Mouse (Mus musculus) layer of hippocampus, postnatal 36 days (tissue): ENCODE results near the gene Cyp27b1. TPM values are rescaled to one million over a fixed set of nuclear protein-coding genes. Genes with fewer than 3 reads are reported as not detected.
A peak's percentile ranks its signal among the peaks of the same experiment; 100 is the strongest.
"Not testable (repeated sequence)": the region's sequence is repeated elsewhere in the genome, so short reads cannot be mapped to it uniquely, and the experiment has no call there.

Source experiments
- DNase-seq, 2 experiments: peaks; one replicate each; pipeline ENCODE4 v3.0.0; 2022
- total RNA-seq, 2 experiments: library from RNA; stranded (reverse); gene quantifications; 2 replicates each; pipeline ENCODE4 v1.2.3; 2021

Gene Cyp27b1
- total RNA-seq, 2 experiments from 2014 or later = 1.6 to 1.7 TPM

DNA sequence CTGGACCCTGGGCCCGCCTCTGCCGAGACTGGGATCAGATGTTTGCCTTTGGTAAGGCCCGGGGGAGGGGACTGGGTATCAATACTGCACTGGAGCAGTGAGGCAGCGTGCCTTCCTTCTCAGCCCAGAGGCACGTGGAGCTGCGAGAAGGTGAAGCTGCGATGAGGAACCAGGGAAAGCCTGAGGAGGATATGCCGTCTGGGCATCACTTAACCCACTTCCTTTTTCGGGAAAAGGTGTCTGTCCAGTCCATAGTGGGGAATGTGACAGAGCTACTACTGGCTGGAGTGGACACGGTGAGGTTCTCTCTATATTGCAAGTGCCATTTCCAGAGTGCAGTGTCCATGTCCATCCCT, 2.0 kb downstream of the Cyp27b1 start:
- DNase-seq = no peak

DNA sequence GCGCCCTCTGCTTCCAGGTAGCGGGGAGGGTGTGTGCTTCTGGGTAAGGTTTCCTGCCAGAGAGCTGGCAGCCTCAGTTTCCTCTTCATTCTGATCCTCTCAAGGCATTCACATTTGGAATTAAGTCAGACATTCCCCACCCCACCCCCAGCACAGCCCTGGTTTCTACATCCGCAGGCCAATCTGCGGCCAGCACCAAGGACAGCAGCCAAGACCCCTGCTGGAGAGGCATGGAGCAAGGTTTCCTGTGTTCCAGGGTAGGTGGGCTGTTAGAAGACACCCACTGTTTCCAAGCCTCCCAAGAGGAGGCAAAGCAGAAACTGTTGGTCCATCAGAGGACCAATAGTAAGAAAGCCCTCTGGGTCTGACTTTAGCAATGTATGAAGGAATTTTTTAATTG, 6.6 kb downstream of the Cyp27b1 start:
- no peak for DNase-seq

DNA sequence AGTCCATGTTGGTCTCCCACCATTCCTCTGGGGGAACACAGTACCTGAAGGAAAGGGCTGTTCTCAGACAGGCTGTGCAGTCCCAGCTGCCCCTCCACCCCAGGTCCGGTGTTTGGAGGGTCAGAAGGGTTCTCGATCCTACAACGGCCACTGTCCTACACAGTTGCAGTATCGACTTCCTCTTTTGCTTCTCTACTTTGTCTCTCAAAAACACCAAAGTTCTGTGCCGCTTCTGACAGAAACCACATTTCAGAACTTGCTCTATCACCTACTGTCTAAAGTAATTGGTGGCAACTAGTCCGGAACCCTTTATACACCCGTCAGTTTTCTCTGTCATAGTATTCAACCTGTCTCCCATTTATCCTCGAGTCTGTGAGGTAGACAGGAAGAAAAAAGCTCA, 7.4 kb downstream of the Cyp27b1 start:
- DNase-seq = no peak

DNA sequence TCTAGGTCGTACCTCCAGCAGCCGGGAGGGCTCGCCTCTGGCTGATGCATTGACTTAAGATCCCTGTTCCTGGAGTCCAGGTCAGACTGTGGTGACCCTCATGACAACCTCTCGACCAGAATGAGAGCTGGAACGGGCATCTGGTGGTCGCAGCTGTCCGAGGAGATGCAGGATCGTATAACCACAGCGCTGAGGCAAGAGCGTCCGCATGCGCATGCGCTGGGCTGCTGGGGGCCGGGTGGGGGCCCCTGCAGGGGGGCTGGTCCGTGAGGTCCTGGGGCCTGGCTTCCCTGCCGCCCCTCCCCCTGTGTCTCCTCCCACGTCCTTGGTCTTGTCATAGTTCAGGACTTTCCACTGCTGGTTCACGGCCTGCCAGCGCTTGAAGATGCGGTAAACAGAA, 8.4 kb downstream of the Cyp27b1 start:
- DNase-seq = no peak

DNA sequence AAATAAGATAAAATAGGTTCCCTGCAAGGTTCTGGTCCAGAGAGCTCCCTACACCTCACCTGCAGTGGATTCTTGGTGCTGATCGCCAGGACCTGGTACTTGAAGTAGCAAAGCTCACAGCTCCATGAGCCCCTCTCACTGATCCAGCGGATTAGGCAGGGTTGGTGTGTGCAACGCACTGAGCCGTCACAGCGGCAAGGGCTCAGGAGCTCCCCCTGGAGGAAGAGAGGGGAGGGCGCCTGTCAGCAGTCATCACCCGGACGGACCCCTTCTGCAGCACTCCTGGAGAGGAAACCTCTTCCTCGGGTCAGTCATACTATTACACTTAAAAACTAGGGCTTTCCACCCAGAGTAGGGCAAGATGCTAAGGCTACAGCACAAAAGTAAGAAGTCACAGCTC, 10.1 kb downstream of the Cyp27b1 start:
- peak; percentile 74 to 80 for DNase-seq

DNA sequence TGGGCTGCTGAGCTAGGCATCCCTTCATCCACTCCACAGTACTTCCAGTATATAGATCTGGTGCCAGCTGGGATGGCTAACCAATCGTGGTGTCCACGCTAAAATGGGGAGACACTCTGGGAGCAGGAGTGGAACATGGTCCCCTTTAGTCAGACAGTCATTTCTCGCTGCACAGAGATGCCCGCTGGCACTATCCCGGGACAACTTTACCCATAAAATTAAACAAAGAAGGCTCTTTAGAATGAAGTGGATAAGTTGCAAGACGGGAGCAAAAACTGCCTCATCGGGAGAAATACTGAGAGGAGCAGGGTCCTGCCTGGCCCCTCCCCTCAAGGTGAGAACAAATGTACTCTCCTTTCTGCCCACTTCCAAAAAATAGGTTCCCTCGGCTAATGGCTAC, 10.7 kb downstream of the Cyp27b1 start:
- DNase-seq = no peak

DNA sequence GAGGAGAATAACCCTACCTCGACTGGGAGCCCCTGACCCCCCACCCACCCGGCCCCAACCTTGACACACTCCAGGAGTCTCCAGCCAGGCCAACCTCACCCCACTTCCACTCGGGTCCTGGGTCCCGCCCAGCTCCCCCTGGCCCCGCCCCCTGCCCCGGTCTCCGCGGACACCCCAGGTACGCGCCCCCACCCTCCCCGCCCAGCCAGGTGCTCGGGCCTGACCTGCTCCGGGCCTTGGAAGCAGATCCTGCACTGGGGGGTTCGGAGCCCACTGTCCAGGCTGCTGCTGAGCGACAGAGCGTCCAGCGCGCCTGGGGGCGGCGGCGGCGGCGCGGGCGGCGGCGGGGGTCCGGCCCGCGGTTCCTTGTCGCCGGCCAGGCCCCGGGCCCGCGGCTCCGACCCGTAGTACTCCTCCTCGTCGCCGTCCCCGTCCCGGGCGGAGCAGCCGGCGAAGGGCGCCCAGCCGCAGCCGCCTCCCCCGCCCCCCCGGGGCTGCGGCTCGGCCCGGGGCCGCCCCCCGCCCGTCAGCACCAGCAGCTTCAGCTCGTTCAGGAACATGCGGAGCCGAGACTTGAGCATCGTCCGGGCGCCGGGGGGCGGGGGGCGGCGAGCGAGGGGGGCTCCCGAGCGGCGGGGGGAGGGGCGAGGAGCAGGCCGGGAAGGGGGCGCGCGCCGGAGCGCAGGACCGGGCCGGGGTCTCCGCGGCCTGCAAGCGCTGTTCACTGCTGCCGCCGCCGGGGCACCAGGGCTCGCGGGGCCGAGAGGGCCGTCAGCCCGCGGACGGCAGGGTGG, 11.3 kb downstream of the Cyp27b1 start:
- DNase-seq = no peak

DNA sequence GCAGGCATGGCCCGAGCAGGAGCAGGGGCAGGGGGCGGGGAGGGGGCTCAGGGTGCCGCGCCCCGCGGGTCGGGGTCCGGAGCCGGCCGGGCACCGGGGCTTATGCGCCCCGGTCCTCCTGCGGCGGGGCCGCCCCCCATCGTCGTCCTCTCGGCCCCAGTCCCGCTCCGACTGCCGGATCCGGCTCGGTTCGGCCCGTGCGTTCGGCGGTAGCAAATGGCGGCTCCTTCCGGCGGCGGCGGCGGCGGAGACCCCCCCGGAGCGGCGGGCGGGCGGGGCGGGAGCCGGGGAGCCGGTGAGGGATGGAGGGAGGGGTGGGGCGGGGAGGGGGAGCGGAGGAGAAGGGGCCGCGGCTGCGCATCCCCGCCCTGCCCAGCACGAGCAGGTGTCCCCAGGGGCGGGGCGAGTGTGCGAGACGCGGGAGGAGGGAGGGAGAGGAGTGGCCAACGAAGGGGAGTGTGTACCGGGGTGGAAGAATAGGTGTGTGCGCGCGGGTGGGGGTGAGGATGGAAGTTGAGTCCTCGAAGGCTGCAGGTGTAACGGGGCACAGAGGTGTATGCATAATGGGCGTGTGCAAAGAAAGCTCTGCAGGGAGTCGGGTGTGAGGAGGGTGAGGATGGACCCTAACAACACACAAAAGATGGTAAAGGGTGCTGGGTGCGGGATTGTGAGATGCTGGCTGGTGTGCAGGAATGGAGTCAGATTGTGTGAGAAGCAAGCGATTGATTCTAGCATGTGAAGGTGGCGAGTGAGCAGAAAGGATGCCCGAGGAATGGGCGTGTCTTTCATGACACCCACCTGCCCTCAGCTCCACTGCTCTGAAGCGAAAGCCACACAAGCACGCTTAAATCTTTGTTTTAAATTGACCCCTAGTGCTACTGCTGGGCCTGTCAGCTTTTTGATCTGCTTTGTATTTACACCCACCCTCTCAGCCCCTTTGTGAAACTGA, 12.2 kb downstream of the Cyp27b1 start, which contains the start of gene March9:
TSS of gene March9 (minus strand) at position 217 of the 949 bp plus-strand sequence.
- DNase-seq = peak; percentile 73 to 78

DNA sequence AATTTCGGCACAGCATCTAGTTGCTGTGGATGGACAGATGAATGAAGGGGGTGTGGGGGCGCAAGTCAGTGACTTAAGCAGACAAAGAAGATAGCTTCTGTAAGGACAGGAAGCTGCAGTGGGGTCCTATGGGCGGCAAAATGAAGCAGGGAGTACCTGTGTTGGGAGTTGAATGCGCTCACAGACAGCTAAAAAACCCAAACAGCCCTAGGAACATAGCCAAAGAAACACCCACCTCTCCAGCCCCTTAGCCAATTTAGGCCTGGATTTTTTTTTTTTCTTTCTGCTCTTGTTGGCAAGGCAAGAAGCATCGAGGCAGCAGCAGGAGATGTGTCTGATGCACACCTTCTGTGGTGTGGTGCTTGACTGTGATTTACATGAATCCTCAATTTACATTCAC, 13.0 kb downstream of the Cyp27b1 start:
- DNase-seq = no peak

DNA sequence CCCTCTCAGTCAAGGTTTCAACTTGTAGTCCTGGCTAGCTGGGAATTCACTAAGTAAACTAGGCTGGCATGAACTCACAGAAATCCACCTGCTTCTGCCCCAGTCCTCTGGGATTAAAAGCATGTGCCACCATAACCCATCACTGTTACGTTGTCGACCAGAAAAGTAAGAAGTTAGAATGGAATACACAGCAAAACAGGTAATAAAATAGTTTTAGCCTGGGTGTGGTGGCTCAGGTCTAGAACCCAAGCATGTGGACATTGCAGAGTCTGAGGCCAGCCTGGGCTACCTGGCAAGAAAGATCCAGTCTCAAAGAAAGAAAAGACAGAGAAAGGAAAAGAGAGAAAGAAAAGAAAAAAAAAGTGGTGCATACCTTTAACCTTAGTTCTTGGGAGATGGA, 13.5 kb downstream of the Cyp27b1 start:
- DNase-seq = no peak

DNA sequence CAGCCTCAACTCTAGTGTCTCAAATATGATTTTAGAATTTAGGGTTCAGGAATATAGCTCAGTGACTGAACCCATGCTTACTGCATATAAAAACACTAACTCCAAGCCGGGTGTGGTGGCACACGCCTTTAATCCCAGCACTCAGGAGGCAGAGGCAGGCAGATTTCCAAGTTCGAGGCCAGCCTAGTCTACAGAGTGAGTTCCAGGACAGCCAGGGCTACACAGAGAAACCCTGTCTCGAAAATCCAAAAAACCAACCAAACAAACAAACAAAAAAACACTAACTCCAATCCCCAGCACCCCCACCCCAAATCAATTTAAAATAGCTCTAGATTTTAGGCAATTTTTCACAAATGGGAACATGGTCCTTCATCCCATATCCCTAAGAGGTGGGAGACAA, 14.1 kb downstream of the Cyp27b1 start:
- DNase-seq = not testable (repeated sequence)

DNA sequence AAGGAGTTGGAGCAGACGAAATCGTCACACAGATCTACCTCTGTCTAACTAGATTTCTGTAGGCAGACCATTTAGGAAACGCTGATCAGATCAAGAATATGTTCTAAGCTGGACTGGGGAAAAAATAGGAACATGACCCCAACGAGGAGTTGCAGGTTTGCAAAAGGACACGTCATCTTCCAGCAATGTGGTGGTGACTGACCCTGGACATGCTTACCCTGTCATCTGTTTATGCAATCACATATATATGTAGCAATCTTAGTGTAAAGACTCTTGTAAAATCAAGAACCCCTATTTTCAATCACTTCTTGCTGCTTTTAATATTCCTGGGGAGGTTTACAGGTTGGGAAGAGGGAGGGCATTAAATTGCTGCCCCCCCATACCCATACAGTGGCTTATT, 14.5 kb downstream of the Cyp27b1 start:
- no peak for DNase-seq

DNA sequence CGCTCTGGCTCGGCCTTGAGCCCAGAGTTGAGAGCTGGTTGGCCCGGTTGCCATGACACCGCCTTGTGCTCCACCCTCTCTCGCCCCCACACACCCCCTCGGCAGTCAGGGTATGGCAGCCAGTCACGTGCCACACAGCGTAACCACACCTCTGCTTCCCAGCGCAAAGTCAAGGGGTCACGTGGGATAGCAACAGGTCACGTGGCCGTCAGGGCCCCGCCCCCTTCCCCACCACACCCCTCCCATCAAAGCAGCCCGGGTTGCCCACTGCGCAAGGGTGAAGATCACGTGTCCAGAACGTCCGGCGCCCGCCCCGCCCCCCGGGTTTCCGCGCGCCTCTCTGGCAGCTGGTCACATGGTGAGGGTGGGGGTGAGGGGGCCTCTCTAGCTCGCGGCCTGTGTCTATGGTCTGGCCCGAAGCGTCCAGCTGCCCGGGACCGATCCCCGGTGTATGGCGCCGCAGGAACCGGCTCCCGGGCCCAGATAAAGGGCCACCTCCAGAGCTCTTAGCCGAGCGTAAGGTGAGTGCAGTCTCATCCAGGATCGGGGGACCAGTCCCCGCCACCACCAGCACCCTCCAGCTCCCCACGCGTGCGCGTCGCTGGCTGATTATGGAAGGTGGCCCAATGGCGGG, 15.3 kb downstream of the Cyp27b1 start, which contains the start of gene Cdk4:
TSS of gene Cdk4 (plus strand) at position 296 of the 634 bp plus-strand sequence.
- peak; percentile 99 for DNase-seq

DNA sequence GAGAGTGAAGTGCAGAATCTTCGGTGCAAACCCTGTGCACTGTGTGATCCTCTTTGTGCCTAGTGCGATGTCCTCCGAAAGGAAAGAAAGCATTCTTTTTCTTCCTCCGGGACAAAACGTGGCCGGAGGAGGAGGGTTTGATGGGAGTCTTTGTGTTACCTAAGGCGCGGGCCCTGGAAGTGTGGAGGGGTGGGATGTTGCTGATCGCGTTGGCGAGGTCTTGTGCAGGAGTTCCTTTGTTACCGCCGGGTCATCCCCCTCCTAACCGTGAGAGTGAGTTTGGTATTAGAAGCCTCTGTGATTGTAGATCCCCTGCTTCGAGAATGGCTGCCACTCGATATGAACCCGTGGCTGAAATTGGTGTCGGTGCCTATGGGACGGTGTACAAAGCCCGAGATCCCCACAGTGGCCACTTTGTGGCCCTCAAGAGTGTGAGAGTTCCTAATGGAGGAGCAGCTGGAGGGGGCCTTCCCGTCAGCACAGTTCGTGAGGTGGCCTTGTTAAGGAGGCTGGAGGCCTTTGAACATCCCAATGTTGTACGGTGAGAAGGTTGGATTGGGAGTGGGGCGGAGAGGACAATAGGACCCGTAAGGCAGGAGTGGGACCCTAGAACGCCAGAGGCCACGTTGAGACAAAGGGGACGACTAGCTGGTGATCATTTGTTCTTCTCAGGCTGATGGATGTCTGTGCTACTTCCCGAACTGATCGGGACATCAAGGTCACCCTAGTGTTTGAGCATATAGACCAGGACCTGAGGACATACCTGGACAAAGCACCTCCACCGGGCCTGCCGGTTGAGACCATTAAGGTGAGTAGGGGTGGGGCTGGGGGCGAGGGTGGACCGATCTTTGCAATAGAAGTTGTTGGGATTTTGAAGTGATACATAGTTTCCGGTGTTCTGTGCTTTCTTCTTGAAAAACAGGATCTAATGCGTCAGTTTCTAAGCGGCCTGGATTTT, 16.1 kb downstream of the Cyp27b1 start:
- no peak for DNase-seq

DNA sequence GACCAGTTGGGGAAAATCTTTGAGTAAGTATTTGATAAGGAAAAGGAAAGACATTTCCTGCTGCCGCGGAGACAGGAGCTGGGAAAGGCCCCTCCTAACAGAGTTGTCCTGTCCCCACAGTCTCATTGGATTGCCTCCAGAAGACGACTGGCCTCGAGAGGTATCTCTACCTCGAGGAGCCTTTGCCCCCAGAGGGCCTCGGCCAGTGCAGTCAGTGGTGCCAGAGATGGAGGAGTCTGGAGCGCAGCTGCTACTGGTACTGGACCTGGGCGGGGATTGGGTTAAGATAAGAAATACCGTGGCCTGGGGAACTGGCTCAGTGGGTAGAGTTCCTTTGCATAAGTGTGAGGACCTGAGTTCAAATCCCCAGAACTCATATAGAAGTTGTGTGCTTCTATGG, 17.9 kb downstream of the Cyp27b1 start:
- DNase-seq = no peak

DNA sequence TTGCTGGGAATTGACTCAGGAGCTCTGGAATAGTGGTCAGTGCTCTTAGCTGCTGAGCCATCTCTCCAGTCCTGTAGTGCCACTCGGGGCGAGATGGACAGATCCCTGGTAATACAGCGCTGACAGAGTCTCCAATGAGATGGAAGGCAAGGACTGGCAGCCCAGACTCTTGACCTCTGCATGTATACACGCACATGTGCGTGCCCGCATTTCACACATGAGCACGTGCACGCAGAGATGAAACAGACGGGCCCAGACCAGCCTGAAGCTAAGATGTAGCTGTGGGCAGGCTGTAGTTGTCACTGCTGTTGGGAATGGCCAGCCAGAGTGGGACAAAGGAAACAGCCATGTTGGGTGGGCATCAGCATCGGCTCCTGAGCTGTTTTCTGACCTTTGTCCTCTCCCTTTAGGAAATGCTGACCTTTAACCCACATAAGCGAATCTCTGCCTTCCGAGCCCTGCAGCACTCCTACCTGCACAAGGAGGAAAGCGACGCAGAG, 18.5 kb downstream of the Cyp27b1 start:
- DNase-seq = no peak

DNA sequence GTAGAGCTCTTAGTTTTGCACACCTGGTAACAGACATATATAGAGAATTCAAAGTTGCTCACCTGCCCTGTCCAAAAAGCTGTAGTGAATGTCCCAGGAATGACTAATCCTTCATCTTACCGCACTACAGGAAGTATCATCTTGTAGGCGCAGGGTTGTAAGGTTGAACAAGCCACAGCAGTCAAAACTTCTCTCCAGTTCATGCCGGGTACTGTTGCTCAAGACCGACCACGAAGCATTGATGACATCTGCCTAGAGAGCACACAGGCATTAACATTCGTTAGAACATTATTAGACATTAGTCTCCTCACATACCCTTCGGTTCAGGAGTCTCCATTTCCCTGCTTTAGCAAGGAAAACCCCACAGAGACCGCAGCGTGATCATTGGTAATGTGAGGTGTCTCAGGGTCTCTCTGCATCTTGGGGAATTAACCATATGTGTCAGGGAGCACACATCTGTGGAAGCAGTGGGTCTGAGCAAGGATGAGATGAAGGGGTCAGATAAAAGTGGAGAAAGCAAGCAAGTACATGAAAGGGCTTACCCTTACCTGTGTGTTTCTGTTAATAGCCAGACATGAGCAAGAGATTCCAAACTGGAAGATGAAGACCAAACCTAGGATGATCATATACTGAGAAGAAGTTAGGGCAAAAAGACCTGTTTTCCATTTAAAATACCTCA, 20.4 kb downstream of the Cyp27b1 start:
- DNase-seq = no peak

DNA sequence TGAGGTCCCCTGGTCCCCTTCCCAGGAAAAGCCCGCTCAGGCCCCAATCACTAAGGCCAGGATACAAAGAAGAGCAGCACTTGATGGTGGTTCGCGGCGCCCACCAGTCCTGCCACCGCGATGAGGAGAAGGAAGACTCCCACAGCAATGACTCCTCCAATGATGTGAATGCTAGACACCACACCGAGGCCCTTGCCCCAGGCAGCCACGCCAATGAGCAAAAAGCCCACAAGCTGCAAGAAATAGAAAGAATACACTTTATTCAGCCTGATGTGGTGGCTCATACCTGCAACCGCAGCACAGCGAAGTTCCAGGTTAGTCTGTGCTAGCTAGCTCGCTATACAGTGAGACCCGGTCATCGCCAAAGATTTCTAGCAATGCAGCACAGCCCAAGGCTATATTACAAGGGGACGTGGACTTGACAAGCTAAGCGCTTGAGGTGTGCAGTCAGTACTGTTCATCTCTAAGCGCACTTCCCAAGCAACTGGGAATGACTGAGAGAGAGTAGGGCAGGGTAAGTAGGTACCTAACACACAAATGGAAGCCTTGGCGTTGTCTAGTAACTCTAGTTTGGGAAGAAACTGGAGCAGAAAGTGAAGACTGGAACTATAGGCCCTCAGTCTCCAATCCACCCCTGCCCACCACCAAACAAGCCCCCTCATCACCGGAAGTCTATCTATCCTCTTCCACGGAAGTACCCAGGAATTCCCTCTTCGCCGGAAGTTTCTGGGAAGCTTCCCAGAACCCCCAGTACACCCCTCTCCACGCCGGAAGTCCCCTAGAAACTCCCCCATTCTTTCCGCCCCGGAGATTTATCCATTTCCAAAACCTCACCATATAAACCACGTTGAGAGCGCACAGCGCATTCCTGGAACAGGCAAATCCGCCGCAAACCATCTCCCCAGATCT, 21.5 kb downstream of the Cyp27b1 start:
- DNase-seq = no peak

DNA sequence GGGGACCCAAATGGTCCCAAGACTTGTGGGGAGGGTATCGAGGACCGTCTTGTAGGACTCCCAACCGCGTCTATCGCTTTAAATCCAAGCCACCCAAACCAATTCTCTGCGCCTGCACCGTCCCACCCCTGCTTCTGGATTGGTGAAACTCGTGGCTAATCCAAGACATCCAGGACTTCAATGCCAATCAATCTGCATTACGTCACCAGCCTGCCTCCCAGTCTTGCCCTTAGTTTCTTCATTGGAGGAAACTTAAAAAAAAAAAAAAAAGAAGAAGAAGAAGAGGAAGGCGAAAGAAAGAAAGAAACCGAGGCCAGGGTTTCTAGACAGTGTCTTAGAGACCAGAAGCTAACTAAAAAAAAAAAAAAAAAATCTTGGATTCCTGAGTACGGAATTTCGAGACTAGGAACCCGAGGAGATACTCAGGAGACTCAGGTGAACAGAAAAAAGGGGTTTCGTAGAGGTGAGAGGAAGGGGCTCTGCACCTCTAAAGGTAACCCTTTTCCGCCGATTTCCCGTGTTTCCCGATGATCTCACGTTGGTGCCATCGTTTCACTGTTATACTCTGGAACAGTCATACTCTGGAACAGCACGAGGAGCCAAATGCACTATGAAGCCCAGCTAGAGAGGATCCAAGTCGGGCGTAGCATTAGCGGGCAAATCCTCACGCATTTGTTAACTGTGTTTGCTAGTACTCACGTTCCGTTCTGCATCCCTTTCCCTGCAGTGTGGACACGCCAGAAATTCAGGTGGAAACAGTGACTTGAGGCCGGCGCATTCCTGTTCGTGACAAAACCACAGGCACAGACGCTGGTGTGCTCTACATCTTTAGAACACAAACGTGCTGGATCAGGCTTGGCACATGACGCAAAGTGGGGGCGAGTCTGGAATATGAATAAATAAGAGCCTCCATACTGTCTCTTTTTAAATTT, 22.4 kb downstream of the Cyp27b1 start, which contains the start of gene Tspan31:
TSS of gene Tspan31 (minus strand) at position 75 of the 932 bp plus-strand sequence.
- peak; percentile 91 for DNase-seq
